Mouse (Mus musculus) forebrain, embryonic 15.5 days (tissue): ENCODE data around the gene Acot8. TPM values are rescaled to one million over a fixed set of nuclear protein-coding genes. Genes with fewer than 3 reads are reported as not detected.

Source experiments
- ATAC-seq: fragments of 200-750 bp; cut with Nextera tagmentation; replicated peaks from 2 replicates; pipeline ENCODE4 v1.8.0; 2017; ENCODE audit warnings: mild to moderate bottlenecking, moderate TSS enrichment, moderate library complexity
- H3K27ac ChIP-seq: fragments of 300-500 bp; sonication (generic); replicated peaks from 2 replicates; pipeline ENCODE4 v1.5.1; 2015; ENCODE audit warnings: mild to moderate bottlenecking, inconsistent platforms
- H3K27me3 ChIP-seq: fragments of 300-500 bp; sonication (generic); 2 replicates; pipeline ENCODE4 v1.6.1; 2015; ENCODE audit warnings: inconsistent platforms
- H3K36me3 ChIP-seq: fragments of 300-500 bp; sonication (generic); 2 replicates; pipeline ENCODE4 v1.6.1; 2015; ENCODE audit warnings: mild to moderate bottlenecking, inconsistent platforms
- H3K4me1 ChIP-seq: fragments of 300-500 bp; sonication (generic); 2 replicates; pipeline ENCODE4 v1.6.1; 2015; ENCODE audit warnings: inconsistent platforms
- H3K4me2 ChIP-seq: fragments of 300-500 bp; sonication (generic); replicated peaks from 2 replicates; pipeline ENCODE4 v1.6.1; 2015; ENCODE audit warnings: mild to moderate bottlenecking, inconsistent platforms
- H3K4me3 ChIP-seq: fragments of 300-500 bp; sonication (generic); 2 replicates; pipeline ENCODE4 v1.5.1; 2015; ENCODE audit warnings: mild to moderate bottlenecking, inconsistent platforms
- H3K9ac ChIP-seq: fragments of 300-500 bp; sonication (generic); replicated peaks from 2 replicates; pipeline ENCODE4 v1.6.1; 2015; ENCODE audit warnings: mild to moderate bottlenecking, inconsistent platforms
- H3K9me3 ChIP-seq: fragments of 300-500 bp; sonication (generic); 2 replicates; pipeline ENCODE4 v1.6.1; 2016; ENCODE audit warnings: inconsistent platforms
- WGBS: fragments of 180-500 bp; shearing (Covaris S2); methylation state at CpG from one replicate; pipeline ENCODE4 v1.1.7; 2015; ENCODE audit warnings: mixed read lengths; 5-methylcytosine and 5-hydroxymethylcytosine counted together
- polyA plus RNA-seq: library from polyadenylated mRNA; unstranded; fragments of >200 nt; fragmentation: Nextera tagmentation; extraction: Ambion mirVana; gene quantifications from 2 replicates; pipeline ENCODE4 v1.2.1, GENCODE M21; 2015

Gene Acot8
- polyA plus RNA-seq = 17.1 and 17.2 TPM in 2 replicates

GRCm38 (mm10) chr2:164804533-164805331, at the start of gene Acot8, which contains the start of gene Zswim3:
Gene Acot8, minus strand, starts transcription at chr2:164804882.
Gene Zswim3, plus strand, starts transcription at chr2:164805098.
- peaks cover 19% of the 10 kb centered on the region; the same call in 1 of the 2 replicates for H3K36me3 ChIP-seq
- H3K4me1 ChIP-seq = peaks cover 28% of the 10 kb centered on the region
- no peaks in the 10 kb centered on the region for H3K27me3 ChIP-seq
- peak within 1 kb of the TSS; percentile 73 for H3K4me2 ChIP-seq
- peak within 1 kb of the TSS; percentile 64 for H3K9ac ChIP-seq
- H3K27ac ChIP-seq = peak within 1 kb of the TSS; percentile 77
- WGBS = under 1% methylated on average over 47 of the region's 47 CpGs
- no peaks in the 10 kb centered on the region for H3K9me3 ChIP-seq
- H3K4me3 ChIP-seq = peak within 1 kb of the TSS; percentile 60
- peak; percentile 97 for ATAC-seq

GRCm38 (mm10) chr2:164850061-164850460, 45.4 kb upstream of the Acot8 start:
- WGBS = 90% methylated on average over 8 of the region's 8 CpGs
- ATAC-seq = no peak
- Histone ChIP-seq H3K36me3 (no peaks in the 10 kb centered on the region), H3K4me1 (no peaks in the 10 kb centered on the region), H3K4me2 (no peak overlapping the region), H3K9ac (no peak overlapping the region), H3K27me3 (peaks cover 4% of the 10 kb centered on the region), H3K4me3 (no peak overlapping the region), H3K9me3 (no peaks in the 10 kb centered on the region), H3K27ac (no peak overlapping the region)

GRCm38 (mm10) chr2:164845782-164846181, 41.1 kb upstream of the Acot8 start:
- Histone ChIP-seq H3K4me3 (no peak overlapping the region), H3K27me3 (no peaks in the 10 kb centered on the region), H3K9me3 (no peaks in the 10 kb centered on the region), H3K36me3 (no peaks in the 10 kb centered on the region), H3K4me1 (no peaks in the 10 kb centered on the region), H3K4me2 (no peak overlapping the region), H3K27ac (no peak overlapping the region), H3K9ac (no peak overlapping the region)
- WGBS = 54% methylated on average over 3 of the region's 3 CpGs
- no peak for ATAC-seq

- H3K4me2 ChIP-seq = no peak overlapping the region
- WGBS = 91% methylated on average over 4 of the region's 4 CpGs
- H3K27me3 ChIP-seq = no peaks in the 10 kb centered on the region
- no peak overlapping the region for H3K9ac ChIP-seq
- H3K27ac ChIP-seq = no peak overlapping the region
- peaks cover 20% of the 10 kb centered on the region for H3K36me3 ChIP-seq
- ATAC-seq = no peak
- H3K4me3 ChIP-seq = 0 out of 2 replicates have a peak overlapping the region, but pooled peaks have one; percentile 81
- no peaks in the 10 kb centered on the region for H3K9me3 ChIP-seq
- H3K4me1 ChIP-seq = peaks cover 23% of the 10 kb centered on the region
Observed at GRCm38 (mm10) chr2:164835164-164835563, 30.5 kb upstream of the Acot8 start.

GRCm38 (mm10) chr2:164834531-164834930, 29.8 kb upstream of the Acot8 start:
- Histone ChIP-seq H3K27ac (no peak overlapping the region), H3K9me3 (no peaks in the 10 kb centered on the region), H3K4me1 (peaks cover 23% of the 10 kb centered on the region), H3K36me3 (peaks cover 16% of the 10 kb centered on the region), H3K4me3 (peak overlapping the region; percentile 81), H3K4me2 (peak overlapping the region; percentile 100), H3K9ac (peak overlapping the region; percentile 73), H3K27me3 (no peaks in the 10 kb centered on the region)
- ATAC-seq = no peak
- WGBS = 52% methylated on average over 8 of the region's 8 CpGs

GRCm38 (mm10) chr2:164833314-164833959, 28.8 kb upstream of the Acot8 start, which contains the start of gene Neurl2:
Gene Neurl2, minus strand, starts transcription at chr2:164833456.
- peak within 1 kb of the TSS; percentile 81 for H3K4me3 ChIP-seq
- ATAC-seq = peak; percentile 65
- H3K4me1 ChIP-seq = peaks cover 23% of the 10 kb centered on the region
- H3K9me3 ChIP-seq = no peaks in the 10 kb centered on the region
- peak within 1 kb of the TSS; percentile 73 for H3K9ac ChIP-seq
- H3K36me3 ChIP-seq = peaks cover 9% of the 10 kb centered on the region
- peak within 1 kb of the TSS; percentile 82 for H3K27ac ChIP-seq
- peak within 1 kb of the TSS; percentile 100 for H3K4me2 ChIP-seq
- H3K27me3 ChIP-seq = no peaks in the 10 kb centered on the region
- under 1% methylated on average over 31 of the region's 31 CpGs for WGBS

- Histone ChIP-seq H3K9ac (peak within 1 kb of the TSS; percentile 73), H3K9me3 (no peaks in the 10 kb centered on the region), H3K36me3 (peaks cover 3% of the 10 kb centered on the region; the same call in 1 of the 2 replicates), H3K4me1 (peaks cover 23% of the 10 kb centered on the region), H3K27ac (peak within 1 kb of the TSS; percentile 82), H3K27me3 (no peaks in the 10 kb centered on the region), H3K4me3 (peak within 1 kb of the TSS; percentile 81), H3K4me2 (peak within 1 kb of the TSS; percentile 100)
- WGBS = under 1% methylated on average over 35 of the region's 35 CpGs
- peak; percentile 79 for ATAC-seq
Observed at GRCm38 (mm10) chr2:164832748-164833301, 28.1 kb upstream of the Acot8 start, which contains the start of gene Ctsa. Gene Ctsa, plus strand, starts transcription at chr2:164832873.

GRCm38 (mm10) chr2:164832032-164832747, 27.5 kb upstream of the Acot8 start:
- Histone ChIP-seq H3K36me3 (peaks cover 4% of the 10 kb centered on the region), H3K27ac (peak overlapping the region; percentile 82), H3K27me3 (no peaks in the 10 kb centered on the region), H3K4me2 (peak overlapping the region; percentile 100), H3K4me1 (peaks cover 23% of the 10 kb centered on the region), H3K9ac (peak overlapping the region; percentile 73), H3K9me3 (no peaks in the 10 kb centered on the region), H3K4me3 (peak overlapping the region; percentile 81)
- 61% methylated on average over 16 of the region's 16 CpGs for WGBS
- ATAC-seq = no peak; the same call in 1 of the 2 replicates

GRCm38 (mm10) chr2:164831029-164831428, 26.3 kb upstream of the Acot8 start:
- H3K36me3 ChIP-seq = peaks cover 15% of the 10 kb centered on the region
- no peak overlapping the region for H3K4me2 ChIP-seq
- no peaks in the 10 kb centered on the region for H3K9me3 ChIP-seq
- WGBS = 86% methylated on average over 10 of the region's 10 CpGs
- H3K4me1 ChIP-seq = peaks cover 23% of the 10 kb centered on the region
- no peak overlapping the region for H3K27ac ChIP-seq
- H3K4me3 ChIP-seq = no peak overlapping the region
- H3K9ac ChIP-seq = no peak overlapping the region
- H3K27me3 ChIP-seq = no peaks in the 10 kb centered on the region
- ATAC-seq = no peak

- Histone ChIP-seq H3K27ac (no peak overlapping the region), H3K27me3 (no peaks in the 10 kb centered on the region), H3K9me3 (no peaks in the 10 kb centered on the region), H3K4me2 (no peak overlapping the region), H3K4me1 (peaks cover 16% of the 10 kb centered on the region), H3K4me3 (no peak overlapping the region), H3K9ac (no peak overlapping the region), H3K36me3 (peaks cover 28% of the 10 kb centered on the region)
- ATAC-seq = no peak
- 97% methylated on average over 1 of the region's 1 CpGs for WGBS
Observed at GRCm38 (mm10) chr2:164829090-164829489, 24.4 kb upstream of the Acot8 start.

GRCm38 (mm10) chr2:164828437-164828836, 23.8 kb upstream of the Acot8 start, which contains the start of gene Spata25:
Gene Spata25, minus strand, starts transcription at chr2:164828537.
- WGBS = 83% methylated on average over 6 of the region's 6 CpGs
- Histone ChIP-seq H3K27ac (no peak within 1 kb of the TSS), H3K9ac (no peak within 1 kb of the TSS), H3K9me3 (no peaks in the 10 kb centered on the region), H3K4me1 (peaks cover 21% of the 10 kb centered on the region), H3K4me2 (no peak within 1 kb of the TSS), H3K27me3 (no peaks in the 10 kb centered on the region), H3K36me3 (peaks cover 28% of the 10 kb centered on the region), H3K4me3 (no peak within 1 kb of the TSS)
- ATAC-seq = no peak
